Mouse (Mus musculus): ENCODE results near the gene Dbx2.

DNA sequence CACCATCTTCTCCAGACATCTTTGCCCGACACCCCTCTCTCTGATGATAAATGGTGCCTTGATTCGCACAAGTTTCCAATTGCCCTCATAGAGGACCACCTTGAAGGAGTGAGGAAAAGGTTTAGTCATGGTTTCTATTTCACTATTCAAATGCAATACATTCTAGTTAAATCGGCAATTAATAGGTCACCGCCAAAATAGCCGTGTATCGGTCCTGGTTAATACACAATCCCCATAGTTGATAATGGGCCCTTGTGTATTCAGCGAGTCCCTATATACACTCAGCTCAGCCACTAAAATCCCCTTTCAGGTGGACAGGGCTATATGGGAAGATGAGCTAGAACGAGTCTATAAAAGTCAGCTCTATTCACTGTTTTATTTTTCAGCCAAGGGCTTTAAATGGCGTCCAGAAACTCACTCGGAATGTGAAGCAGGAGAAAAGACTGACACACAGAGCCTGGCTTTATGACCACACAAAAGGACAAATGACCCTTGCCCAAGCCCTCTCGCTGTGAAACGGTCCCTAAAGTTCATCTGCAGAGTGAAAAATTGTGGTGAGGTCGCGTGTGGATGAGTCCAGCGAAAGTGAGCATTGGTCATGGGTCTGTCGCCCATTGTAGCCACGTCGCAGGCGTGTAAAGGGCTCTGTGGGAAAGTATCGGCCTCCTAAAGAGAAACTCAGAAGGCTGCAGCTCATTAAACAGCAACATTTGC, 16.5 kb downstream of the Dbx2 start:
- TF ChIP-seq CHD2 (IDR thresholded peaks at IDR 0.05; ENCODE audit: low read depth, low read length): no peak
- no peak for TF ChIP-seq MAFK (IDR thresholded peaks at IDR 0.05; ENCODE audit: insufficient read depth, low read depth, low read length)
- no peak for TF ChIP-seq HCFC1 (IDR thresholded peaks at IDR 0.05; ENCODE audit: borderline replicate concordance, insufficient read depth, low read length)
